Comparison of ENCODE assay signal across 18 mouse cellular contexts in the genomic region with DNA sequence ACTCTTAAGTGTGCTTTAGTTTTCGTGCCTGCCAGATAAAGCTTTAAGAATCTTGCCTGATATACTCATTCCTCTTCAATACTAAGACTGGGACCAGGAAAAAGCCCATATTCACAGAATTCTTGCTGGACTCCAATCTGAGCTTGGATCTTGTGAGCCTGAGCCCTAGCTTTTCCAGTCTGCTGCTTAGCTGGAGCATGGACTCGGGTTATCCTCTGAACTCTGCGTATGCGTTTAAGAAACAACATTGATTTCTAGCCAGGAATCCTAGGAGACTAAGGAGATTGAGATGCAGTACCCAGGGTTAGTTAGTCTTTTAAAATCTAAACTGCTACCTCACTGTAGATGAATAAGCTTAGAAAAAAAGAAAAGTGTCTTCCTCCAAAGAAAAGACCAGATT.
"Had no signal": no experiment of that assay in that cellular context is flagged by ENCODE, and none has a peak within 500 bp of the region (broad histone marks: within the 10 kb centered on the region; RNA-seq: fewer than 3 reads in every experiment).

No protein-coding gene starts in this region.

- H3K9ac ChIP-seq: lung, embryonic 14.5 days; midbrain, embryonic 12.5 days; neural tube, embryonic 13.5 days; neural tube, embryonic 15.5 days had no signal

- H3K27me3 ChIP-seq: midbrain, embryonic 12.5 days; neural tube, embryonic 13.5 days; neural tube, embryonic 15.5 days had no signal

- H3K36me3 ChIP-seq: midbrain, embryonic 10.5 days; midbrain, embryonic 12.5 days; neural tube, embryonic 13.5 days; neural tube, embryonic 15.5 days had no signal

- H3K4me1 ChIP-seq: midbrain, embryonic 10.5 days; midbrain, embryonic 12.5 days; neural tube, embryonic 13.5 days; neural tube, embryonic 15.5 days had no signal

- H3K4me2 ChIP-seq: lung, embryonic 14.5 days; midbrain, embryonic 12.5 days; neural tube, embryonic 13.5 days; neural tube, embryonic 15.5 days had no signal

- H3K4me3 ChIP-seq: midbrain, embryonic 10.5 days; midbrain, embryonic 12.5 days; myocyte; neural tube, embryonic 13.5 days; neural tube, embryonic 15.5 days had no signal

- H3K9me3 ChIP-seq: midbrain, embryonic 10.5 days; midbrain, embryonic 12.5 days; neural tube, embryonic 13.5 days; neural tube, embryonic 15.5 days had no signal

- H3K27ac ChIP-seq: midbrain, embryonic 10.5 days; midbrain, embryonic 12.5 days; neural tube, embryonic 13.5 days; neural tube, embryonic 15.5 days had no signal

- ATAC-seq: midbrain, embryonic 16.5 days had no signal

- DNase-seq: lung, embryonic 14.5 days; lung, postnatal 10 days; lung, postnatal 4 days; midbrain, embryonic 14.5 days; retina, postnatal 1 day; right cerebral cortex, adult 18-20 months; right cerebral cortex, postnatal 25 days; right cerebral cortex, postnatal 4 days; spleen, adult 18-20 months; thymus, adult 18-20 months; thymus, postnatal 14 days; thymus, postnatal 36 days had no signal
